Mouse (Mus musculus) small intestine, adult 2 months (tissue): Measurements from ENCODE around the gene Dclk2.
A peak's percentile ranks its signal among the peaks of the same experiment; 100 is the strongest.

ENCODE experiments used
- CTCF ChIP-seq: fragments of 200-500 bp; IDR thresholded peaks from 2 replicates; pipeline ENCODE4 v1.5.1; 2012; ENCODE audit warnings: low read depth, mild to moderate bottlenecking, control low read depth, inconsistent platforms, low read length, moderate library complexity, mixed read lengths; ENCODE audit not compliant: insufficient replicate concordance, insufficient read length; ENCODE audit errors: extremely low read depth
- POLR2A ChIP-seq: fragments of 200-500 bp; IDR thresholded peaks from 2 replicates; pipeline ENCODE4 v1.6.1; 2012; ENCODE audit warnings: low read depth, mild to moderate bottlenecking, control low read depth, inconsistent platforms, low read length, moderate library complexity

DNA sequence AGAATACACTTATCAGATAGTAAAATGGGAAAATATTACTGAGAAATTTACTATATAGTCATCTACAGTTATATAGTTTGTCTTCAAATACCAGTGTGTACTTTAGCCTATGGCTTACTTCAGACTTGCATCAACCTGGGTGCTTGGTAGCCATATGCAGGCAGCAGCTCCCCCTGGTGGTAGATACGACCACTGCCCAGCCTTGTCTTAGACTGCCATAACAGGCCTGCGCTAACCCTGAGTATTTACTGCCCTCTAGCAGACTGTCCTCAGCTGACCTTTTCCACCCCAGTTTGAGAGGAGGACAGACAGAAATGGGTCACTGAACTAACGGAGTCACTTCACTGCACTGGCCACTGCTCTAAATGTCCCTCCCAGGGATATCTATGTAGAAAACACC, 108.0 kb downstream of the Dclk2 start:
- TF ChIP-seq CTCF (peak; percentile 89; the same call in 1 of the 2 replicates), POLR2A (no peak)
